Mouse (Mus musculus): ENCODE data around the gene Wbp2. TPM values are rescaled to one million over a fixed set of nuclear protein-coding genes. Genes with fewer than 3 reads are reported as not detected.

The Wbp2 gene
- polyA plus RNA-seq, 1 experiment from 2014 or later = 86.8 TPM

DNA sequence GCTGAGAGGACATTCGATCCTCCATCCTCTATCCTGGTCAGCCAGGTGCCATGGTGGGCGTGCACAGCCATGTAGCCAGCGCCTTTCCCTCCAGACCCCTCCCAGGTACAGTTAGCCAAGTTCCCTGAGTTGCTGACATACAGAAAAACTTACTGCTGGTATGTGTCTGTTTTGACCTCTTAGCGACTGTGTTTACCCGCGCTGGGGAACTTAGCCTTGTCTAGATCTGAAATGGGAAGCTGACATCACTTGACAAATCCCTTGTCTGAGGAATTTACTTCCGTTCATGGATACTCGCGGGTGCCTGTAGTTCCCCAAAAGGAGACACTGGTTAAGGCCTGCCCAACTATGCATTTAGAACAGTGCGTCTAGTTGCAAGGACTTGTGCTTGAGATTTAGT, 23.7 kb upstream of the Wbp2 start:
- Histone ChIP-seq H3K4me2 (peak overlapping the region; percentile 23; the same call in 1 of the 2 replicates), H3K4me1 (ENCODE audit: control insufficient read depth, insufficient read depth, low read length) (peaks cover 23% of the 10 kb centered on the region), H3K27me3 (ENCODE audit: control insufficient read depth, insufficient read depth, low read length) (peaks cover 55% of the 10 kb centered on the region), H3K4me3 (ENCODE audit: low read depth, low read length) (no peak overlapping the region), H3K36me3 (ENCODE audit: control insufficient read depth, insufficient read depth, low read length) (no peaks in the 10 kb centered on the region), H3K27ac (ENCODE audit: low read depth, low read length) (no peak overlapping the region), H3K9me3 (ENCODE audit: control insufficient read depth, low read length) (no peaks in the 10 kb centered on the region), H3K9ac (ENCODE audit: low read length) (no peak overlapping the region)
- WGBS = 30% methylated on average over 10 of the region's 10 CpGs
- DNase-seq (ENCODE audit: low spot score, missing footprints) (no peak), ATAC-seq (ENCODE audit: low FRiP score) (no peak)

DNA sequence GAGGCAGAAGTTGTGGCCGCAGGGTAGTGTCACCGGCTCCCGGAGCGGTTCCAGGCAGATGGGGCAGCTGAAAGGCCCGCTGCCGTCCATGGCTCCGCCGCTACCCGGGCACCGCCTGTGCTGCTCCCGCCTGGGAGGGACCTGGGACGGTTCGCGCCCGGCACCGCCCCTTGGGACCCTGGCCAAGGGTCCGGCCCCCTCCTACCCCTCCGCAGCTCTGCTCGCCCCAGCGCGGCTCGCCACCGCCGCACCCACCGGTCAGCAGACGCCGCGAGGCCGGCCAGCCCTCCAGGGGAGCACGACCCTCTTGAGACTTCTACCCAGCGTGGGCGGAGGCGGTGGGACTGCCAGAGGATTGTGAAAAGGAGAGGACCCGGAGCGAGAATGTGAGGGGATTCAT, 23.3 kb upstream of the Wbp2 start:
- DNase-seq (ENCODE audit: low spot score, missing footprints) = peak; percentile 92
- H3K4me1 ChIP-seq (ENCODE audit: control insufficient read depth, insufficient read depth, low read length) = peaks cover 23% of the 10 kb centered on the region
- no peak overlapping the region for H3K27ac ChIP-seq (ENCODE audit: low read depth, low read length)
- H3K4me2 ChIP-seq = peak overlapping the region; percentile 23
- peak overlapping the region; percentile 21 for H3K4me3 ChIP-seq (ENCODE audit: low read depth, low read length)
- no peak overlapping the region for H3K9ac ChIP-seq (ENCODE audit: low read length)
- ATAC-seq (ENCODE audit: low FRiP score) = no peak
- WGBS = 2% methylated on average over 33 of the region's 35 CpGs
- H3K27me3 ChIP-seq (ENCODE audit: control insufficient read depth, insufficient read depth, low read length) = peaks cover 56% of the 10 kb centered on the region
- H3K9me3 ChIP-seq (ENCODE audit: control insufficient read depth, low read length) = no peaks in the 10 kb centered on the region
- no peaks in the 10 kb centered on the region for H3K36me3 ChIP-seq (ENCODE audit: control insufficient read depth, insufficient read depth, low read length)

DNA sequence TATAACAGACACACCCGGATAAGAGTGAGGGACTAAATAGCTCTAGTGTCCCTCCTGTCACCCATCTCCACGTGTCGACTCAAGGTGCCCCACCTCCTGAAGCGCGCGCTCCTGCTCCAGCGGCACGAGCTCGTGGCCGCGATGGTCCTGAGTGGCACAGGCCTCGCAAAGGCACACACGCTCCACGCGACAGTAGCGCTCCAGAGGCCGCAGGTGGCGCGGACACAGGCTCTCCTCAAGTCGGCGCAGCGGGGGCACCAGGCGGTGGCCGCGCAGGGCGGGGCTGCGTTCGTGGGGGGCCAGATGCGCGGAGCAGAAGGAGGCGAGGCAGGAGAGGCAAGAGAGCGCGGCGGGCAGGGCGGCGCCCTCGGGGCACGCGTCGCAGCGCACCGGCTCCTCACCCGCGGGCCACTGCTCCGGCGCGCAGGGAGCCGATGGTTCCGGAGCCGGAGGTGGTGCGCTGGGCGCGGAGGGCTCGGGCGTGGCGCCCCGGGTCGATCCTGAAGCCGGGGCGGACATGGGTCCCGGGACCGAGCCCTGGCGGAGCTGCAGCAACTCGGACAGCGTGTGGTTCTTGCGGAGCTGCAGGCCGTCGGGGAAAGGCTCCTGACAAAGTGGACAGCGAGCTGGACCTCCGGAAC, 22.8 kb upstream of the Wbp2 start:
- no peaks in the 10 kb centered on the region for H3K9me3 ChIP-seq (ENCODE audit: control insufficient read depth, low read length)
- WGBS = 2% methylated on average over 70 of the region's 70 CpGs
- peak overlapping the region; percentile 23 for H3K4me2 ChIP-seq
- DNase-seq (ENCODE audit: low spot score, missing footprints) (peak; percentile 92), ATAC-seq (ENCODE audit: low FRiP score) (no peak)
- no peaks in the 10 kb centered on the region for H3K36me3 ChIP-seq (ENCODE audit: control insufficient read depth, insufficient read depth, low read length)
- H3K9ac ChIP-seq (ENCODE audit: low read length) = no peak overlapping the region
- H3K27ac ChIP-seq (ENCODE audit: low read depth, low read length) = no peak overlapping the region
- H3K27me3 ChIP-seq (ENCODE audit: control insufficient read depth, insufficient read depth, low read length) = peaks cover 56% of the 10 kb centered on the region
- H3K4me3 ChIP-seq (ENCODE audit: low read depth, low read length) = peak overlapping the region; percentile 21
- H3K4me1 ChIP-seq (ENCODE audit: control insufficient read depth, insufficient read depth, low read length) = peaks cover 23% of the 10 kb centered on the region

- H3K9me3 ChIP-seq (ENCODE audit: control insufficient read depth, low read length) = no peaks in the 10 kb centered on the region
- H3K4me2 ChIP-seq = no peak overlapping the region
- H3K27ac ChIP-seq (ENCODE audit: low read depth, low read length) = no peak overlapping the region
- peak; percentile 92 for DNase-seq (ENCODE audit: low spot score, missing footprints)
- WGBS = 4% methylated on average over 23 of the region's 23 CpGs
- H3K9ac ChIP-seq (ENCODE audit: low read length) = no peak overlapping the region
- H3K4me3 ChIP-seq (ENCODE audit: low read depth, low read length) = no peak overlapping the region
- peaks cover 31% of the 10 kb centered on the region for H3K4me1 ChIP-seq (ENCODE audit: control insufficient read depth, insufficient read depth, low read length)
- ATAC-seq (ENCODE audit: low FRiP score) = no peak
- no peaks in the 10 kb centered on the region for H3K36me3 ChIP-seq (ENCODE audit: control insufficient read depth, insufficient read depth, low read length)
- H3K27me3 ChIP-seq (ENCODE audit: control insufficient read depth, insufficient read depth, low read length) = peaks cover 56% of the 10 kb centered on the region
Measured at GRCm38 (mm10) chr11:116108464-116109137, 21.8 kb upstream of the Wbp2 start.

DNA sequence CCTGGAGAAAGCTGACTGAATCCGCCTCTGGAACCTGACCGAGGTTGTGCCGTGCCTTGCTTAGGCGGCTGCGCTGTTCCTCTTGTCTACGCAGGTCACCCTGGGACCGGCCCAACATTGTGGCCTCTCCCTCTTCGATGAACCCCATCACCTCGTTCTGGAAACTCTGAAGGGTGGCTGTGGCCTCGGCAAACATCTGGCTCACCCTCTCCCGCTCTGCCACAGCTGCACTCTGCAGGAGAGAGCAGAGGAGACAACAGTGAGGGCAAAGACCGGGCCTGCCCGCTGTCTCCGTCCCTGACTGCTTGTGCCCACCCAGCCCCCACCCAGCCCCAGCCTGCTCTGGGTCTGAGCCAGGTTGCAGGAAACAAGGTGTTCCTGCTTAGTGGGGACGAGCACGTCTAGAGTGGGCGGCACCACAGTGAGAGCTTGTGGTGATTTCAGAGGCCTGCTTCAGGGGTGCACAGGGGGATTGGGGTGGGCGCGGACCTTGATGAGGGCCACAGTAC, 21.0 kb upstream of the Wbp2 start:
- Histone ChIP-seq H3K4me3 (ENCODE audit: low read depth, low read length) (no peak overlapping the region), H3K9ac (ENCODE audit: low read length) (no peak overlapping the region), H3K9me3 (ENCODE audit: control insufficient read depth, low read length) (no peaks in the 10 kb centered on the region), H3K36me3 (ENCODE audit: control insufficient read depth, insufficient read depth, low read length) (no peaks in the 10 kb centered on the region), H3K4me2 (no peak overlapping the region), H3K4me1 (ENCODE audit: control insufficient read depth, insufficient read depth, low read length) (peaks cover 33% of the 10 kb centered on the region), H3K27me3 (ENCODE audit: control insufficient read depth, insufficient read depth, low read length) (peaks cover 56% of the 10 kb centered on the region), H3K27ac (ENCODE audit: low read depth, low read length) (no peak overlapping the region)
- DNase-seq (ENCODE audit: low spot score, missing footprints) = peak; percentile 90
- no peak for ATAC-seq (ENCODE audit: low FRiP score)
- WGBS = 6% methylated on average over 19 of the region's 19 CpGs

GRCm38 (mm10) chr11:116106963-116107776, 20.4 kb upstream of the Wbp2 start:
- Histone ChIP-seq H3K9me3 (ENCODE audit: control insufficient read depth, low read length) (no peaks in the 10 kb centered on the region), H3K9ac (ENCODE audit: low read length) (no peak overlapping the region), H3K4me2 (no peak overlapping the region), H3K27me3 (ENCODE audit: control insufficient read depth, insufficient read depth, low read length) (peaks cover 56% of the 10 kb centered on the region), H3K36me3 (ENCODE audit: control insufficient read depth, insufficient read depth, low read length) (no peaks in the 10 kb centered on the region), H3K4me3 (ENCODE audit: low read depth, low read length) (no peak overlapping the region), H3K27ac (ENCODE audit: low read depth, low read length) (no peak overlapping the region), H3K4me1 (ENCODE audit: control insufficient read depth, insufficient read depth, low read length) (peaks cover 34% of the 10 kb centered on the region)
- DNase-seq (ENCODE audit: low spot score, missing footprints) = peak; percentile 89
- 18% methylated on average over 14 of the region's 14 CpGs for WGBS
- no peak for ATAC-seq (ENCODE audit: low FRiP score)

DNA sequence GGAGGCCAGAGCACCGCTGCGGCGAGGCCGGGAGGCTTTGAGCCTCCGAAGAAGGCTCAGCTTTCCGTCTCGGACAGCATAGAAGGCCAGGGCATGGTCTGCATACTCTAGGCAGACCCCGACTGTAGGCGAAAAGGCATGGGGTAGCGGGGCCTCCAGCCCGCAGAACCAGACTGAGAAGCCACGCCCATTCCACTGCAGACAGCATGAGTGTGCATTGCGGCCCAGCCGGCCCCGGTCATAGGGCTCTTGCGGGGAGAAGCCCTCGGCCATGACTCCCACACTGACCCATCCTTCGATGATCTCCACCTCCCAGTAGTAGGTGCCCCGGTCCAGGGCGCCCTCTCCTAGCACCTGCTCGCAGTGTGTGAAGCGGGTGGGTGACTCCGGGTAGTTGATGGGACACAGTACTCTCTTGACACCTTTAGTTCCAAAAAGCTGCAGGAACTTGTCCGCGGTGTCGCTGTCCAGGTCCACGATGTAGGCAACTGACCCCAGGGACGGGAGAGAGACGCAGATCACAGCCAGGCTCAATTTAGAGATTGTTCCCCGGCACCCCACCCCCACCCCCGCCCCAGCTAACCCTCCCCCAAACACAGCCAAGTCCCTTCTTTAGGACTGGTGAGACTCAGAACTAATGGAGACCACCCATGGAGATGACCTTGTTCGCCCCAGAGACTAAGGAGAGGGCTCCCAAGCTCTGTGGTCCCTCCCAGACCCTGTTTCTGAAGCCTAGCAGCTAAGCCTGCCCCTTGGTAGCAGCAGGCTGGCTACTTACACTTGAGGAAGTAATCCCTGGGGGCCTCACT, 19.6 kb upstream of the Wbp2 start:
- peak; percentile 91 for DNase-seq (ENCODE audit: low spot score, missing footprints)

GRCm38 (mm10) chr11:116105065-116105464, 18.3 kb upstream of the Wbp2 start:
- Histone ChIP-seq H3K9me3 (ENCODE audit: control insufficient read depth, low read length) (no peaks in the 10 kb centered on the region), H3K4me2 (no peak overlapping the region), H3K27ac (ENCODE audit: low read depth, low read length) (no peak overlapping the region), H3K27me3 (ENCODE audit: control insufficient read depth, insufficient read depth, low read length) (peaks cover 43% of the 10 kb centered on the region), H3K4me1 (ENCODE audit: control insufficient read depth, insufficient read depth, low read length) (peaks cover 38% of the 10 kb centered on the region), H3K9ac (ENCODE audit: low read length) (no peak overlapping the region), H3K4me3 (ENCODE audit: low read depth, low read length) (no peak overlapping the region), H3K36me3 (ENCODE audit: control insufficient read depth, insufficient read depth, low read length) (no peaks in the 10 kb centered on the region)
- 92% methylated on average over 2 of the region's 2 CpGs for WGBS
- ATAC-seq (ENCODE audit: low FRiP score) = no peak
- DNase-seq (ENCODE audit: low spot score, missing footprints) = no peak

More for the DNA sequence above, 19.6 kb upstream of the Wbp2 start:
- peaks cover 38% of the 10 kb centered on the region for H3K4me1 ChIP-seq (ENCODE audit: control insufficient read depth, insufficient read depth, low read length)
- WGBS = 18% methylated on average over 32 of the region's 32 CpGs
- ATAC-seq (ENCODE audit: low FRiP score) = peak; percentile 33
- peaks cover 52% of the 10 kb centered on the region for H3K27me3 ChIP-seq (ENCODE audit: control insufficient read depth, insufficient read depth, low read length)
- no peaks in the 10 kb centered on the region for H3K36me3 ChIP-seq (ENCODE audit: control insufficient read depth, insufficient read depth, low read length)
- peak overlapping the region; percentile 9; the same call in 1 of the 2 replicates for H3K9ac ChIP-seq (ENCODE audit: low read length)
- H3K4me2 ChIP-seq = peak overlapping the region; percentile 30
- no peak overlapping the region for H3K27ac ChIP-seq (ENCODE audit: low read depth, low read length)
- H3K9me3 ChIP-seq (ENCODE audit: control insufficient read depth, low read length) = no peaks in the 10 kb centered on the region
- H3K4me3 ChIP-seq (ENCODE audit: low read depth, low read length) = no peak overlapping the region; the same call in 1 of the 2 replicates
